Mouse (Mus musculus): ENCODE data around the gene Pmpca.

The Pmpca gene

DNA sequence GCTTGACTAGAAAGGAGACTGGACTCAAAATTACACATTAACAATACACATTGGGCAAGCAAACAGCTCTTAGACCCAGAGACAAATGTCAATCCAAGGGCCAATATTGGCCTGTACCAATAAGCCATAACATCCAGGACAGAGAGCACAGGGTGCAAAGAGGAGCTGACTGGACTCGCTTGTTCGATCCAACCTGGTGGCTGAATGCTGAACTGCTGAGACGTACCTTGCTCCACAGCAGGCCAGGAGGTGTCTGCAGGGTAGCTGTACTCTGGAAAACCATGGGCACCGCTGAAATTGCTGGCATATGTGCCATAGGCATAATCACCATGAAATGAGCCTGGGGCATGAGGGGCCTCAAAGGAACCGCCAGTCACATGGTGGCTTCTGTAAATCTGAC, 40.7 kb downstream of the Pmpca start:
- no peak for DNase-seq (ENCODE audit: low read depth)

- no peak for DNase-seq (ENCODE audit: low read depth)
These were observed 45.8 kb downstream of the Pmpca start for GRCm38 (mm10) chr2:26434791-26435572.

DNA sequence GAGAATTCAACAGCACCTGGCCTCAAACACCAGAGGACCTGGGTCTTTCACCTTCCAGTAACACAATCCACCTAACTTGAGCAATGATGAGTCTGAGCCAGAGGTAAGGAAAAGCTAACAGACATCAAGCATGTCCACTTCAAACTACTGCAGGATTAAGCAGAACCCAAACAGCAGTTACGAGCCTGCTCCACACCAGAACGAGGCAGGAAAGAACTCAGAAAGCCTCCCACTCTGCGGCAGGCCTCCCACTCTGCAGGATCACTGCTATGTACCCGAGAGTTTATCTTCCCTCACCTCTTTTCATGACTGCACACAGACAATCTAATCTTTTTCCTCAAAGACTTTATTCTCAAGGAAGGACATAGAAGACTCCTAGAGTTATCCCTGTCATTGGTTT, 48.1 kb downstream of the Pmpca start:
- no peak for DNase-seq (ENCODE audit: low read depth)

GRCm38 (mm10) chr2:26438373-26438772, 49.2 kb downstream of the Pmpca start:
- DNase-seq (ENCODE audit: low read depth), result no peak

GRCm38 (mm10) chr2:26439671-26440070, 50.5 kb downstream of the Pmpca start:
- DNase-seq (ENCODE audit: low read depth), result no peak

GRCm38 (mm10) chr2:26441261-26441660, 52.1 kb downstream of the Pmpca start:
- DNase-seq (ENCODE audit: low read depth), result no peak

DNA sequence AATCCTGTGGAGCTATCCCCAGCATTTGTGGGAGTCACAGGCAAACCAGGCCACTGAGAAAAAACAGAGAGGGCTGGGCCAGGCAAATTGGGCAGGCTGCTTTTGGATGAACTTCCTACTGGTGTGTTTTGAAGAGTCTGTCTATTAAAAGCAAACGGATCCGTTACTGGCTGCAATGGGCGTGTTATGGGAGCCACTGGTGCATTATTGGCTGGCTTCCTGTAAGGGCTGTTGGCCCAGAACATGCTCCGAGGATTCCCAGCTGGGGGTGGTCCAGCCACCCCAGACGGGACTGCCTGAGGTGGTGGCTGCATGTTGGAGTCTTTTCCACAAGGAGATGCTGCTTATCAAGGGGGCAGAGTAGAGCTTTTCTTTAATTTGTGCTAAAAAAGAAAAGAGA, 52.5 kb downstream of the Pmpca start:
- DNase-seq (ENCODE audit: low read depth), result no peak

- DNase-seq (ENCODE audit: low read depth), result no peak
These were observed 53.7 kb downstream of the Pmpca start for GRCm38 (mm10) chr2:26442843-26443242.

- peak; percentile 11 for DNase-seq (ENCODE audit: low read depth)
These were observed 54.7 kb downstream of the Pmpca start for GRCm38 (mm10) chr2:26443876-26444275.

- DNase-seq (ENCODE audit: low read depth), result peak; percentile 13
These were observed 55.2 kb downstream of the Pmpca start for GRCm38 (mm10) chr2:26444368-26444767.

DNA sequence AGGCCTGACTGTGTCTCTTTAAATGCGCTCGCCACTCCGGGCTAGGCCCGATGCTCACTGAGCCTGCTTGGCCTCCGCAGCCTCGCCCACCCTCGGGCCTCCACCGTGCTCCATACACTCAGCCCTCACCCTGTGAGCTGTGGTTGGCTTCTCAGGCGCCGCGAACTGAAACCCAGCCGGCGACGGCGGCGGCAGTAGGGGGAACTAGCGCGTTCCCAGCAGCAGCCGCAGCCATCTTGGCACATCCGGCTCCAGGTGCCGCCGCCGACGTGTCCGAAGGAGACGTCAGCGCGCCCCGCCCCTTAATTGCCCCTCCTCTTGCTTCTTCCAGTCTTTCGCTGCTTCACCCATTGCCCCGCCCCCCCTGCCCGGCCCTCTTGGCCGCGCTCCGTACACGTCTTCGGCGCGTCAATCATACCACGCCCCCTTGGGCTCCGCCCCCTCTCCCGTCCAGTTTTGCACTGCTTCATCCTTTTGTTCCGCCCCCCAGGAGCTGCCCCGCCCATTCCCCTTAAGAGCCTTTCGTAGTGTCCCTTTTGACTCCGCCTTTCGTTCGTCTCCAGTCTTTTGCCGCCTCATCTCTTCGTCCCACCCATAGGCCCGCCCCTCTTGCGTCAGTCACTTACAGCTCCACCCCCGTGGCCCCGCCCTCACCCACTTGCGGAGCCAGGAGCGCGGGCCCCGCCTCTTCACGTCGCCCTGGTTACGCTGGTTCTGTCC, 56.0 kb downstream of the Pmpca start, which contains the start of gene Sec16a:
Gene Sec16a, minus strand, starts transcription at position 271 of the 720 bp plus-strand sequence.
- peak; percentile 100 for DNase-seq (ENCODE audit: low read depth)

GRCm38 (mm10) chr2:26445666-26446445, 56.7 kb downstream of the Pmpca start:
- peak; percentile 77 for DNase-seq (ENCODE audit: low read depth)

DNA sequence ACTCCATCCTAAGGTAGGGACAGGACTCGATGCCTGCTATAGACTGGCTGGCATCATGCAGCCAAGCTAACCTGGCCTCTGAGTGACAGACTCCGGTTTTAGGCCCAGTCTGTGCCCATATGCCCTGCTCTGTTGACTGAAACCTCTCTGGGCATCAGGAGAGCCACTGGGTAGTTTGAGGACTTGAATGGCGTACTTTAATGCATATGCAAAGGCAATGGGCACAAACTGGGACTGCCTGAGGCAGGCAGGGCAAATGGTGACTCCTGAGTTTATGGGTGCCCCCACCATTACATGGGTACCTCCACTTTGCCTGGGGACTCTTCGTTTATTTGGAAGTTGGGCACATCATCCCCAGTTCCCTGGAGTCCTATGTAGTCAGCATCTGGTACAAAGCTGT, 57.5 kb downstream of the Pmpca start:
- DNase-seq (ENCODE audit: low read depth), result no peak

All from c-Kit-positive CD71-positive TER-119-negative erythroid progenitor cells, embryonic 14.5 days (primary cell).